8 mouse cellular contexts compared by ENCODE assay signal in the genomic region with DNA sequence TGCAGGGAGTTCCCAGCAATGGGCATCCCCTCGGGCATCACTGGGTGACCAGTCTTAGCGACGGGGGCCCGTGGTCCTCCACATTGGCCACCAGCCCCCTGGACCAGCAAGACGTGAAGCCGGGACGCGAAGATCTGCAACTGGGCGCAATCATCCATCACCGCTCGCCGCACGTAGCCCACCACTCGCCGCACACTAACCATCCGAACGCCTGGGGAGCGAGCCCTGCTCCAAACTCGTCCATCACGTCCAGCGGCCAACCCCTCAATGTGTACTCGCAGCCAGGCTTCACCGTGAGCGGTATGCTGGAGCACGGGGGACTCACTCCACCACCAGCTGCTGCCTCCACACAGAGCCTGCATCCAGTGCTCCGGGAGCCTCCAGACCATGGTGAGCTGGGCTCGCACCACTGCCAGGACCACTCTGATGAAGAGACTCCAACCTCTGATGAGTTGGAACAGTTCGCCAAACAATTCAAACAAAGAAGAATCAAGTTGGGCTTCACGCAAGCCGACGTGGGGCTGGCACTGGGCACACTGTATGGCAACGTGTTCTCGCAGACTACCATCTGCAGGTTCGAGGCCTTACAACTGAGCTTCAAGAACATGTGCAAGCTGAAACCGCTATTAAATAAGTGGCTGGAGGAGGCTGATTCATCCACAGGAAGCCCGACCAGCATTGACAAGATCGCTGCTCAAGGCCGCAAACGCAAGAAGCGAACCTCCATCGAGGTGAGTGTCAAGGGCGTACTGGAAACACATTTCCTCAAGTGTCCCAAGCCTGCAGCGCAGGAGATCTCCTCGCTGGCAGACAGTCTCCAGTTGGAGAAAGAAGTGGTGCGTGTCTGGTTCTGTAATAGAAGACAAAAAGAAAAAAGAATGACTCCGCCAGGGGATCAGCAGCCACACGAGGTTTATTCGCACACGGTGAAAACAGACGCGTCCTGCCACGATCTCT. TPM values are rescaled to one million over a fixed set of nuclear protein-coding genes. Genes with fewer than 3 reads are reported as not detected.
A peak's percentile ranks its signal among the peaks of the same experiment; 100 is the strongest.
DNase-seq lines count a peak whose midpoint lies in the region; ATAC-seq and TF ChIP-seq lines count a peak whose summit lies in the region.

No protein-coding gene starts in this region.

- no peaks in the 10 kb centered on the region for H3K36me3 ChIP-seq in lung, embryonic 16.5 days (ENCODE audit: control insufficient read depth, insufficient read depth, low read length)
- no peaks in the 10 kb centered on the region for H3K36me3 ChIP-seq in limb, embryonic 12.5 days

- H3K27me3 ChIP-seq in cerebellum, adult 2 months (ENCODE audit: control insufficient read depth, insufficient read depth, low read length) = no peaks in the 10 kb centered on the region
- H3K27me3 ChIP-seq in lung, embryonic 16.5 days (ENCODE audit: control insufficient read depth, insufficient read depth, low read depth, low read length) = peaks cover 30% of the 10 kb centered on the region
- H3K27me3 ChIP-seq in limb, embryonic 12.5 days = peaks cover 49% of the 10 kb centered on the region

- peak in 1 of 2 experiments; percentile 16 for DNase-seq in cerebellum, adult 2 months
- no peak for DNase-seq in cerebellum, adult 11 months
- DNase-seq in lung, postnatal 14 days = no peak
- DNase-seq in right cerebral cortex, postnatal 14 days = peak; percentile 16
- DNase-seq in adrenal gland, postnatal 10 days = no peak
- DNase-seq in spleen, adult 18-20 months = no peak

- H3K9me3 ChIP-seq in lung, embryonic 16.5 days (ENCODE audit: control insufficient read depth, low read length) = no peaks in the 10 kb centered on the region
- H3K9me3 ChIP-seq in limb, embryonic 12.5 days = no peaks in the 10 kb centered on the region

- no peak for ATAC-seq in lung, embryonic 16.5 days (ENCODE audit: low read depth)
- ATAC-seq in limb, embryonic 12.5 days (ENCODE audit: insufficient number of reproducible peaks, insufficient read depth, low FRiP score, low TSS enrichment, low read depth) = peak; percentile 76; the same call in 1 of the 2 replicates

- 0 out of 2 replicates have a peak, but pooled peaks cover 2% of the 10 kb centered on the region for H3K4me1 ChIP-seq in cerebellum, adult 2 months (ENCODE audit: control insufficient read depth, insufficient read depth, low read length)
- H3K4me1 ChIP-seq in lung, embryonic 16.5 days (replicated peaks; ENCODE audit: control insufficient read depth, insufficient read depth, low read length) = no peaks in the 10 kb centered on the region
- H3K4me1 ChIP-seq in limb, embryonic 12.5 days (replicated peaks) = no peaks in the 10 kb centered on the region

- no peak overlapping the region for H3K9ac ChIP-seq in lung, embryonic 16.5 days (ENCODE audit: low read length)
- H3K9ac ChIP-seq in limb, embryonic 12.5 days (replicated peaks) = no peak overlapping the region

- H3K4me3 ChIP-seq in cerebellum, adult 2 months (replicated peaks; ENCODE audit: insufficient read depth, low read depth, low read length) = peak overlapping the region; percentile 65
- H3K4me3 ChIP-seq in lung, embryonic 16.5 days (ENCODE audit: low read length) = peak overlapping the region; percentile 36
- H3K4me3 ChIP-seq in limb, embryonic 12.5 days (replicated peaks) = peak overlapping the region; percentile 43

- peak overlapping the region; percentile 52 for H3K4me2 ChIP-seq in lung, embryonic 16.5 days (ENCODE audit: low read depth, low read length)
- peak overlapping the region; percentile 71 for H3K4me2 ChIP-seq in limb, embryonic 12.5 days

- no peak for TF ChIP-seq POLR2A in cerebellum, adult 2 months (IDR thresholded peaks at IDR 0.05; ENCODE audit: borderline replicate concordance, insufficient read depth, low read length)

- 8% methylated on average over 52 of the region's 52 CpGs for WGBS in cerebellum, adult 2 months
- 18% methylated on average over 48 of the region's 52 CpGs for WGBS in lung, embryonic 16.5 days
- WGBS in limb, embryonic 12.5 days = 16% methylated on average over 52 of the region's 52 CpGs

- no peak overlapping the region for H3K27ac ChIP-seq in cerebellum, adult 2 months (ENCODE audit: insufficient read depth, low read length)
- no peak overlapping the region for H3K27ac ChIP-seq in lung, embryonic 16.5 days (ENCODE audit: low read length)
- no peak overlapping the region for H3K27ac ChIP-seq in limb, embryonic 12.5 days

- no peak for TF ChIP-seq CTCF in cerebellum, adult 2 months (IDR thresholded peaks at IDR 0.05; ENCODE audit: borderline replicate concordance, insufficient read depth, low read depth, low read length)

RNA-seq across cellular contexts. Expression of a gene that starts 0.8 kb away (rescaled TPM):
- polyA plus RNA-seq in cerebellum, adult 2 months (2012; rRNA removed) = 4.1 and 4.2 TPM in 2 replicates
- polyA plus RNA-seq in lung, embryonic 16.5 days (2015; fragmentation: Nextera tagmentation; extraction: Ambion mirVana) = not detected in 2 replicates
- 0.09 and 0.11 TPM in 2 replicates for polyA plus RNA-seq in limb, embryonic 12.5 days (2016; fragmentation: Nextera tagmentation; extraction: Ambion mirVana)
- total RNA-seq in adrenal gland, postnatal 10 days (2021) = not detected
